Mouse (Mus musculus): ENCODE measurements around the gene Ppp6r3. TPM values are rescaled to one million over a fixed set of nuclear protein-coding genes. Genes with fewer than 3 reads are reported as not detected.
"Not testable (repeated sequence)": the region's sequence is repeated elsewhere in the genome, so short reads cannot be mapped to it uniquely, and the experiment has no call there.

Ppp6r3 gene
- polyA plus RNA-seq, 1 experiment from 2014 or later, result 67.7 TPM

DNA sequence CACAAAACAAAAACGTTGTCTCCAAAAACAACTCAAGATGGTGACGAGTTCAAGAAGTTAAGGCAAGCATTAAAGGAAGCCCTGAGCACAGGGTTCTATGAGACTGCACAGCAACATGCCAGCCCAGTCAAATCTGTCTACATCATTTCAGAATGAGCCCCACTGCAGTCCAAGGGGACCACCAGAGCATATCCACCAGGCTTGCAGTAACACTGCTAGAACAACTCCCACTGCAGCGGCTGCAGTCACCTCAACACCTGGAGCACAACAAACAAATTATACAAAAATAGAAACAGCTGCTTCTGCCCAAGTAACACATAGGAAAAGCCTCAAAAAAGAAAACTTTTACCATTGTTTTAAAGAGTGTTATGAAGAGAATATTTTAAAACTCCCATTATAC lies 40.6 kb downstream of the Ppp6r3 start:
- Histone ChIP-seq H3K4me2 (replicated peaks; ENCODE audit: low read depth, low read length) (no peak overlapping the region), H3K9me3 (ENCODE audit: low read length) (no peaks in the 10 kb centered on the region), H3K4me1 (ENCODE audit: insufficient read depth, low read length) (no peaks in the 10 kb centered on the region; the same call in 1 of the 2 replicates), H3K9ac (replicated peaks; ENCODE audit: low read length) (no peak overlapping the region), H3K27ac (ENCODE audit: low read length) (no peak overlapping the region), H3K4me3 (ENCODE audit: low read length) (no peak overlapping the region), H3K36me3 (ENCODE audit: insufficient read depth, low read length) (peaks cover 8% of the 10 kb centered on the region; the same call in 1 of the 2 replicates), H3K27me3 (ENCODE audit: insufficient read depth, low read length) (no peaks in the 10 kb centered on the region)
- WGBS, result 72% methylated on average over 3 of the region's 3 CpGs
- no peak for ATAC-seq (ENCODE audit: low FRiP score, low TSS enrichment)

DNA sequence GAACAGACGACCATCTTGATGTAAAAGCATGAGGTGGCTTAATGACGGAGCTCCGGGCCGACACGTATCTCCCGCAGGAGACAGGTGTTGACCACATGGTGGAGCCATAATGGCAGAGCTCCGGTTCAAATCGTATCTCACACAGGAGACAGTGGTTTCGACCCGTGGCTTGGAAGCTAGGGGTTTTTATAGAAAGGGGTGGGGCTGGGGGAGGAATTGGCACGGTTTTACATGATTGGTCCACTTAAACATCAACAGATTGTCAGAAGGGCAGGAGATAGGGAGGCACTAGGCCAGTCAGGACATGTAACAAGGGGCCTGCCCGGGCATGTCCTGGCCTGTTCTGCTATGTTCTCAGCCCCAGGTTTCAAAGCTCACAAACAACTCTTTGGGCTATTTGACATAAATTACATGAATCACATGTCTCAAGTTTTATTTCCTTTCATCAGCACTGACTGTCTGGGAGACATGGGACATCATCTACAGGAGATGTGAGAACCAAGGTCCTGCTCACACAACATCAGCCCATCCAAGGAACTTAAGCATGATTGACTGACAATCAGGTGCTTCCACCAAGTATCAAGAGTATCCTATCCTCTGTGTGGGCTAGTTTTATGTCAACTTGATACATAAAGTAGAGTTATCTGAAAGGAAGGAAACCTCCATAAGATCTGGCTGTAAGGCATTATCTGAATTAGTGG lies 42.1 kb downstream of the Ppp6r3 start:
- not testable (repeated sequence) for H3K4me2 ChIP-seq (replicated peaks; ENCODE audit: low read depth, low read length); H3K9ac ChIP-seq (replicated peaks; ENCODE audit: low read length); H3K4me1 ChIP-seq (ENCODE audit: insufficient read depth, low read length); ATAC-seq (ENCODE audit: low FRiP score, low TSS enrichment); H3K36me3 ChIP-seq (ENCODE audit: insufficient read depth, low read length); H3K9me3 ChIP-seq (ENCODE audit: low read length); H3K27me3 ChIP-seq (ENCODE audit: insufficient read depth, low read length); H3K27ac ChIP-seq (ENCODE audit: low read length); H3K4me3 ChIP-seq (ENCODE audit: low read length)
- WGBS, result 90% methylated on average over 12 of the region's 12 CpGs

DNA sequence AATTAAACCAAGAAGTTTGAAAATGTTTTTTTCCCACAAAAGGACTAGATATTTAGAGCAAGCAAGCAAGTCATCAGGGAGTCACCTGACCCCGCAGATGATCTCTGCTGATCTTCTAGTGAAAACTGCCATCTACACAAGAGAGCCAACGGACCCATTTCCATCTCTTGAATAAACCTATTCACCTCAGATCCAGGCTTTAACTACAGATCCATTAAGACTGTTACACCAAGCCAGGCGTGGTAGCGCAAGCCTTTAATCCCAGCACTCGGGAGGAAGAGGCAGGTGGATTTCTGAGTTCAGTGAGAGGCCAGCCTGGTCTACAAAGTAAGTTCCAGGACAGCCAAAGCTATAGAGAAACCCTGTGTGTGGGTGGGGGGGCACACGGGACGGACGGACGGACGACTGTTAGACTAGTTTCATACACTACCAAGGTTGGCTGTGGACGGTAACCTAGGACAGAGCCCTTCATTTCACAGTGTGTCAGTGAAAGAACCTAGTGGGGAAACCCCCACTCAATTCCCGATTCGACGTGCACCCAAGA lies 42.8 kb downstream of the Ppp6r3 start:
- H3K9me3 ChIP-seq (ENCODE audit: low read length), result no peaks in the 10 kb centered on the region
- no peak overlapping the region for H3K4me3 ChIP-seq (ENCODE audit: low read length)
- H3K9ac ChIP-seq (replicated peaks; ENCODE audit: low read length), result no peak overlapping the region
- no peak overlapping the region for H3K27ac ChIP-seq (ENCODE audit: low read length)
- H3K4me1 ChIP-seq (ENCODE audit: insufficient read depth, low read length), result no peaks in the 10 kb centered on the region; the same call in 1 of the 2 replicates
- H3K36me3 ChIP-seq (ENCODE audit: insufficient read depth, low read length), result 0 out of 2 replicates have a peak, but pooled peaks cover 5% of the 10 kb centered on the region
- ATAC-seq (ENCODE audit: low FRiP score, low TSS enrichment), result no peak
- no peaks in the 10 kb centered on the region for H3K27me3 ChIP-seq (ENCODE audit: insufficient read depth, low read length)
- WGBS, result 97% methylated on average over 14 of the region's 14 CpGs
- no peak overlapping the region for H3K4me2 ChIP-seq (replicated peaks; ENCODE audit: low read depth, low read length)

DNA sequence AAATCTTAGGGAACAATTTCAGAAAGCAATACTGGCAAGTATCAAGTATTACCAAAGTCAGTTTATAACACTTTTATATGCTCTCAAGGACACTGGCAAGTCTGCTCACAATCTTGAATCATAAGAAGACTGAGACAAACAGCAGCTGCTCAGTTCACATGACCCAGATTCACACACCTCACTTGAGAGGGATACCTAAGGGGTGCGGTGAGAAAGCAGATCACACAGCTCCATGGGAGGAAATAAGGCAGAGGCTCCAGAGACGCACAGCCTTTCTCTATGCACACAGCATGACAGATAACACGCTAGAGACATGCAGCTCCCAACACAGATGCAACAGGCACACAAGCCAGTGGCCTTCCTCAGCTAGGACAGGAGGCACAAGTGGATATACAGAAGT lies 45.8 kb downstream of the Ppp6r3 start:
- Histone ChIP-seq H3K4me1 (ENCODE audit: insufficient read depth, low read length) (no peaks in the 10 kb centered on the region; the same call in 1 of the 2 replicates), H3K36me3 (ENCODE audit: insufficient read depth, low read length) (peaks cover 17% of the 10 kb centered on the region)
- 83% methylated on average over 3 of the region's 3 CpGs for WGBS

DNA sequence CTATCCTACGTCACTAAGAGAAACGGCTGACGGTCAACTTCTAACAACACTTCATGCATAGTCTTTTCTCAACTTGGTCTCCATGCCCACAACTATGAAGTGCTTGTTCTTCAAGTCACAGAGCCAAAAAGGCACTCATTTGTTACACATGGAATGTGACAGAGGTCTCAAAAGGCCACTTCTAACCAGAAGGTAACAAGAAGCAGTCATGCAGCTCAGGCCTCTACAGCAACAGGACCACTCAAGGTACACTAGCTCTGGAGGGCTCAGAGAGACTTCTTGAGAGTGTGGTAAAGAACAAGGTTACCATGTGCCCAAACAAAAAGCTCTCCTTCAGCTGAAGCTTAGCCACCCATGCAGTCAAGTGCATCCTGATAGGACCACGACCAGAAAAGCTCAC lies 46.9 kb downstream of the Ppp6r3 start:
- H3K27me3 ChIP-seq (ENCODE audit: insufficient read depth, low read length), result no peaks in the 10 kb centered on the region
- no peak overlapping the region for H3K4me3 ChIP-seq (ENCODE audit: low read length)
- no peak overlapping the region for H3K27ac ChIP-seq (ENCODE audit: low read length)
- WGBS, result 74% methylated on average over 4 of the region's 4 CpGs
- H3K4me1 ChIP-seq (ENCODE audit: insufficient read depth, low read length), result no peaks in the 10 kb centered on the region
- no peak for ATAC-seq (ENCODE audit: low FRiP score, low TSS enrichment)
- no peaks in the 10 kb centered on the region for H3K9me3 ChIP-seq (ENCODE audit: low read length)
- H3K36me3 ChIP-seq (ENCODE audit: insufficient read depth, low read length), result peaks cover 24% of the 10 kb centered on the region
- H3K4me2 ChIP-seq (replicated peaks; ENCODE audit: low read depth, low read length), result no peak overlapping the region
- no peak overlapping the region for H3K9ac ChIP-seq (replicated peaks; ENCODE audit: low read length)

More for the DNA sequence above, 45.8 kb downstream of the Ppp6r3 start:
- Histone ChIP-seq H3K27ac (ENCODE audit: low read length) (no peak overlapping the region), H3K9ac (replicated peaks; ENCODE audit: low read length) (no peak overlapping the region), H3K9me3 (ENCODE audit: low read length) (no peaks in the 10 kb centered on the region), H3K27me3 (ENCODE audit: insufficient read depth, low read length) (no peaks in the 10 kb centered on the region), H3K4me3 (ENCODE audit: low read length) (no peak overlapping the region), H3K4me2 (replicated peaks; ENCODE audit: low read depth, low read length) (no peak overlapping the region)
- no peak for ATAC-seq (ENCODE audit: low FRiP score, low TSS enrichment)

DNA sequence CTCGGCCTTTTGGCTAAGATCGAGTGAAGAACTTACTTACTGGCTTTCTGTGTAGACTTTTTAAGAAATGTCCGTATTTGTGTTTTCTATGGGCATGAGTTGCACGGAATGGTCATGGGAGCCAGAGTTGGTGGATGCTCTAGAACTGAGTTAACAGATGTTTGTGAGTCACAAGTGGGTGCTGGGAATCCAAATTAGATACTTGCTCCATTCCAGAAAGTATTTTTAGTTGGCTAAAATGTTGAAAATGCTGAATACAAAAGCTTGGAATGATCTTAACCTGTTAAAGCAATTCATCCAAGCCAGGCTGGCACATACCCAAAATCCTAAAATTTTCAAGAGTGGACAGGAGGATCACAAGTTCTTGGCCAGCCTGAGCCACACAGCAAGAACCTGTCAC lies 48.0 kb downstream of the Ppp6r3 start:
- Histone ChIP-seq H3K9me3 (ENCODE audit: low read length) (no peaks in the 10 kb centered on the region), H3K4me1 (ENCODE audit: insufficient read depth, low read length) (no peaks in the 10 kb centered on the region), H3K36me3 (ENCODE audit: insufficient read depth, low read length) (peaks cover 20% of the 10 kb centered on the region), H3K4me3 (ENCODE audit: low read length) (no peak overlapping the region), H3K9ac (replicated peaks; ENCODE audit: low read length) (no peak overlapping the region), H3K27ac (ENCODE audit: low read length) (no peak overlapping the region), H3K4me2 (replicated peaks; ENCODE audit: low read depth, low read length) (no peak overlapping the region), H3K27me3 (ENCODE audit: insufficient read depth, low read length) (no peaks in the 10 kb centered on the region)
- ATAC-seq (ENCODE audit: low FRiP score, low TSS enrichment), result no peak
- WGBS, result 99% methylated on average over 4 of the region's 4 CpGs

DNA sequence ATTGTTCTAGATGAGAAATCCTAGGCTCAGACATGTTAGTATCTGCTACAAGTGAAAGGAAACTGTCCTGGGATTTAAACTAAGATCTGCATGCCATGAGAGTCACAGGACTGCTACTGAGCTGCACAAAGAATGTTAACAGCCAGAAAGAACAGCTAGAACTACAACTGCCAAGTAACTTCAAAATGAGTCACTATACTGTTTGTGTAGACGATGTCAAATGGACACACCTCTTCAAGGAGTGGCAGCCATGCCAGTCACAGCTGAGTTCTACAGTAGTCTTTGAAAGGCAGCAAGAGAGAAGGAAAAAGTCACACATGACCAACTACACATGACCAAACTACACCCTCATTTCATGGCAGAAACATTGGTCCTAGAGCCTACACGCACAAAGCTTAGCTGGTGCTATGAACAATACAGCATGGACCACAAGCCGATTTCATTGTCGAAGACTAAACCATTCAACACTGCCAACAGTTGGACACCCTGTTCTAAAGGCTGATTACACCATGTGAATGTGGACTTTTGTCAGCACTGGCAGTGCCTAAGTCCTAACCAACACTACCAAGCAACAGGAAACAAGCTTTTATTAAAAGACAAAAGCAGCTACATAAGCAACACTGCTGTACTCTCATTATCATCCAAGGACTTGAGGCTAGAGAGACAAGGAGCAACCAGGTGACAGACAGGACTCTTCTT lies 55.9 kb downstream of the Ppp6r3 start:
- H3K9ac ChIP-seq (replicated peaks; ENCODE audit: low read length), result no peak overlapping the region
- WGBS, result 95% methylated on average over 4 of the region's 4 CpGs
- no peak overlapping the region for H3K27ac ChIP-seq (ENCODE audit: low read length)
- no peaks in the 10 kb centered on the region for H3K4me1 ChIP-seq (ENCODE audit: insufficient read depth, low read length)
- H3K9me3 ChIP-seq (ENCODE audit: low read length), result no peaks in the 10 kb centered on the region
- ATAC-seq (ENCODE audit: low FRiP score, low TSS enrichment), result no peak
- H3K4me3 ChIP-seq (ENCODE audit: low read length), result no peak overlapping the region
- no peak overlapping the region for H3K4me2 ChIP-seq (replicated peaks; ENCODE audit: low read depth, low read length)
- H3K36me3 ChIP-seq (ENCODE audit: insufficient read depth, low read length), result peaks cover 39% of the 10 kb centered on the region
- H3K27me3 ChIP-seq (ENCODE audit: insufficient read depth, low read length), result no peaks in the 10 kb centered on the region

DNA sequence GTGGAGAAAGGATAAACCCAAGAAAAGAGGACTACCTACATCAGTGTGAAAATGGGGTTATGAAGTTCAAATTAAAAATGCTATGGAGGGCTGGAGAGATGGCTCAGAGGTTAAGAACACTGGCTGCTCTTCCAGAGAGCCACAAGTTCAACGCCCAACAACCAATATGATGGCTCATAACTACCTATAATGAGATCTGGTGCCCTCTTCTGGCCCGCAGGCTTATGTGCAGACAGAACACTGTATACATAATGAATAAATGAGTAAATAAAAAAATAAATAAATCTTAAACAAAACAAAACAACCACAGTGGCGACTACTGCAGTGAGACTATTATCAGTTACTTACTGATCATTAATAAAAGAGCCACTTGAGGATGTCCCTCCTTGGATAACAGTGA lies 78.3 kb downstream of the Ppp6r3 start:
- Histone ChIP-seq H3K9me3 (ENCODE audit: low read length) (no peaks in the 10 kb centered on the region), H3K9ac (replicated peaks; ENCODE audit: low read length) (no peak overlapping the region), H3K4me2 (replicated peaks; ENCODE audit: low read depth, low read length) (no peak overlapping the region), H3K27ac (ENCODE audit: low read length) (no peak overlapping the region), H3K27me3 (ENCODE audit: insufficient read depth, low read length) (no peaks in the 10 kb centered on the region), H3K36me3 (ENCODE audit: insufficient read depth, low read length) (peaks cover 59% of the 10 kb centered on the region), H3K4me3 (ENCODE audit: low read length) (no peak overlapping the region), H3K4me1 (ENCODE audit: insufficient read depth, low read length) (no peaks in the 10 kb centered on the region)
- WGBS, result 94% methylated on average over 3 of the region's 3 CpGs
- ATAC-seq (ENCODE audit: low FRiP score, low TSS enrichment), result no peak

DNA sequence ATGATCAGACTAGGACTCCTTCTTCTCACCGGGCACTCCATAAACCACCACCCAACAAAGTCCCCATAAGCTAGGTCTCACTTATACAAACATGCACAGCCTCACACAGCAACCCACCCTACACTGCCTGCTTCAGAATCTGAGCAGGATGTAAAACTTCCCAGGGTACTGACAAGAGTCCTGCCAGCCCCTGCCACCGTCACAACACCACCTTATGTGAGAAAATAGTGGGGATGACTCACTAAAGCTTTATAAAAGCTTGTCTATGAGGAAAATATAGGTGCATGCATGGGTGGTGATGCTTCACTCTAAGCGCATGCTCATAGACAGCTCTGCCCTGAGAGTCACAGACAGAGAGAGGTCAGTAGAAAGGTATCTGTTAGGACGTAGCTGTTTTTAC lies 85.7 kb downstream of the Ppp6r3 start:
- H3K4me1 ChIP-seq (ENCODE audit: insufficient read depth, low read length), result no peaks in the 10 kb centered on the region

DNA sequence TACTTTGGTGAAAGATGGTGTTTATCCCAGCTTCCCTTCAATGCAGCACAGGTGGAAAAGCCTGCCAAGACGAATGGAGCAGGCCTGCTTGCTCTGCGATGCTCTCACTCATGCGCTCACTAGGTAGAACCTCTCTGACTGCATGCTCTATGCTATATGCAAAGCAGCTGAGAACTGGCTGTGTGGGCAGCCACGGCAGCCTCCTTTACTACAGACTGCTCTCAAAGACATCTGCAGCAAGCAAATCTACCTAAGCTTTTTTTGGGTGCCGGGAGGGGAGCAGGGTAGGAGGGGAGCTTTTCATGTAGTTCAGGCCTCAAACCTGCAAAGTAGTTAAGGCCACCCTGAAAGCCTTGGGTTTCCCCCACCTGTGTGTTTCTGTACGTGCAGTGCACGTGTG lies 92.7 kb downstream of the Ppp6r3 start:
- Histone ChIP-seq H3K4me2 (replicated peaks; ENCODE audit: low read depth, low read length) (no peak overlapping the region), H3K4me3 (ENCODE audit: low read length) (no peak overlapping the region), H3K4me1 (ENCODE audit: insufficient read depth, low read length) (no peaks in the 10 kb centered on the region), H3K9ac (replicated peaks; ENCODE audit: low read length) (no peak overlapping the region), H3K36me3 (ENCODE audit: insufficient read depth, low read length) (peaks cover 72% of the 10 kb centered on the region), H3K27me3 (ENCODE audit: insufficient read depth, low read length) (no peaks in the 10 kb centered on the region), H3K9me3 (ENCODE audit: low read length) (no peaks in the 10 kb centered on the region), H3K27ac (ENCODE audit: low read length) (no peak overlapping the region)
- 93% methylated on average over 7 of the region's 7 CpGs for WGBS
- no peak for ATAC-seq (ENCODE audit: low FRiP score, low TSS enrichment)

More for the DNA sequence above, 85.7 kb downstream of the Ppp6r3 start:
- no peaks in the 10 kb centered on the region for H3K27me3 ChIP-seq (ENCODE audit: insufficient read depth, low read length)
- 92% methylated on average over 4 of the region's 4 CpGs for WGBS
- no peak overlapping the region for H3K27ac ChIP-seq (ENCODE audit: low read length)
- no peak overlapping the region for H3K9ac ChIP-seq (replicated peaks; ENCODE audit: low read length)
- peaks cover 80% of the 10 kb centered on the region for H3K36me3 ChIP-seq (ENCODE audit: insufficient read depth, low read length)
- no peak overlapping the region for H3K4me2 ChIP-seq (replicated peaks; ENCODE audit: low read depth, low read length)
- H3K4me3 ChIP-seq (ENCODE audit: low read length), result no peak overlapping the region
- no peak for ATAC-seq (ENCODE audit: low FRiP score, low TSS enrichment)
- no peaks in the 10 kb centered on the region for H3K9me3 ChIP-seq (ENCODE audit: low read length)
